Mouse (Mus musculus) fibroblast of lung, adult 2 months (primary cell): ENCODE measurements around the gene Olfr1126.
"Not testable (repeated sequence)": the region's sequence is repeated elsewhere in the genome, so short reads cannot be mapped to it uniquely, and the experiment has no call there.

ENCODE experiments used
- DNase-seq: peaks from one replicate; pipeline ENCODE4 v3.0.0-alpha.2; 2011; ENCODE audit warnings: low read depth

Olfr1126 gene

GRCm38 (mm10) chr2:87453662-87454061 is at the start of gene Olfr1126:
TSS of gene Olfr1126 (plus strand) at chr2:87453962.
- no peak for DNase-seq

- DNase-seq: no peak
These were observed 37.4 kb upstream of the Olfr1126 start, which contains the start of gene Olfr1123 for GRCm38 (mm10) chr2:87416335-87416734. TSS of gene Olfr1123 (plus strand) at chr2:87416635.

GRCm38 (mm10) chr2:87429975-87430374 is 23.8 kb upstream of the Olfr1126 start, which contains the start of gene Olfr1124:
TSS of gene Olfr1124 (plus strand) at chr2:87430275.
- no peak for DNase-seq

GRCm38 (mm10) chr2:87437731-87438130 is 16.0 kb upstream of the Olfr1126 start:
- no peak for DNase-seq

- DNase-seq: no peak
These were observed 8.0 kb downstream of the Olfr1126 start for GRCm38 (mm10) chr2:87461769-87462168.

GRCm38 (mm10) chr2:87480207-87480606 is 26.4 kb downstream of the Olfr1126 start:
- no peak for DNase-seq

- no peak for DNase-seq
These were observed 27.4 kb downstream of the Olfr1126 start for GRCm38 (mm10) chr2:87481158-87481557.

- DNase-seq: no peak
These were observed 28.5 kb downstream of the Olfr1126 start for GRCm38 (mm10) chr2:87482276-87482675.

- DNase-seq: not testable (repeated sequence)
These were observed 43.2 kb downstream of the Olfr1126 start, which contains the start of gene Pramel7 for GRCm38 (mm10) chr2:87496993-87497392. TSS of gene Pramel7 (minus strand) at chr2:87497093.

GRCm38 (mm10) chr2:87506265-87506664 is 52.5 kb downstream of the Olfr1126 start, which contains the start of gene Pramel6:
TSS of gene Pramel6 (plus strand) at chr2:87506565.
- no peak for DNase-seq
